Mouse (Mus musculus) cerebellum, adult 2 months (tissue): Measurements from ENCODE around the gene Agrn.

Experiments
- CTCF ChIP-seq: fragments of 200-500 bp; IDR thresholded peaks from 2 replicates; pipeline ENCODE4 v1.5.1; 2011; ENCODE audit warnings: low read depth, mild to moderate bottlenecking, control low read depth, low read length, moderate library complexity, borderline replicate concordance; ENCODE audit not compliant: insufficient read depth
- POLR2A ChIP-seq: fragments of 200-500 bp; IDR thresholded peaks from 2 replicates; pipeline ENCODE4 v1.6.1; 2011; ENCODE audit warnings: low read length, control low read depth, borderline replicate concordance; ENCODE audit not compliant: insufficient read depth

DNA sequence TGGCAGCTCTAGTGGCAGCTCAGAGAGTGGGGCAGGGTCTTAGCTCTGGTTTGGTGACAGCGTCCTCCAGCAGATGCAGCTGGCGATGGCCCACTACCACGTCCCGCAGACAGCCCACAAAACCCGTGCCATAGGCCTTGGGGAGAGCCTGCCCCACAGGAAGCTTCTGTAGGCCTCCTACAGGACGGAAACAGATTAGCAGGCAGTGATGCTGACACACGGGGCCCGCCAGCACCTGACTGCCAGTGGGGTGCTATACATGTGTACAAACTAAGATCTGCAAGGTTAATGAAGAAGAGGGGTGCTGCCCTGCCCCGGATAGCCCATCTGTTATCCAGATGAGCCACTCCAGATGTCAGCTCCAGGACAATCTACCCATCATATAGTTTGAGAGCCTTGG is 30.8 kb downstream of the Agrn start:
- TF ChIP-seq POLR2A (no peak), CTCF (no peak)
